Mouse (Mus musculus): ENCODE results near the gene Unc13d. TPM values are rescaled to one million over a fixed set of nuclear protein-coding genes. Genes with fewer than 3 reads are reported as not detected.
"Not testable (repeated sequence)": the region's sequence is repeated elsewhere in the genome, so short reads cannot be mapped to it uniquely, and the experiment has no call there.

The Unc13d gene
- polyA plus RNA-seq, 1 experiment from 2014 or later = 7.2 TPM

GRCm38 (mm10) chr11:116096213-116097108 lies 18.7 kb upstream of the Unc13d start:
- Histone ChIP-seq H3K4me1 (peaks cover 41% of the 10 kb centered on the region), H3K4me3 (no peak overlapping the region), H3K27me3 (ENCODE audit: insufficient read depth, poor library complexity, severe bottlenecking) (no peaks in the 10 kb centered on the region), H3K27ac (no peak overlapping the region), H3K36me3 (0 out of 2 replicates have a peak, but pooled peaks cover 3% of the 10 kb centered on the region), H3K9me3 (no peaks in the 10 kb centered on the region)
- no peak for DNase-seq (ENCODE audit: low spot score)
- WGBS = 87% methylated on average over 5 of the region's 5 CpGs

- H3K4me3 ChIP-seq = no peak overlapping the region
- H3K27me3 ChIP-seq (ENCODE audit: insufficient read depth, poor library complexity, severe bottlenecking) = no peaks in the 10 kb centered on the region
- H3K4me1 ChIP-seq = peaks cover 32% of the 10 kb centered on the region
- no peak for DNase-seq (ENCODE audit: low spot score)
- WGBS = 58% methylated on average over 3 of the region's 3 CpGs
- H3K36me3 ChIP-seq = 0 out of 2 replicates have a peak, but pooled peaks cover 3% of the 10 kb centered on the region
- H3K9me3 ChIP-seq = no peaks in the 10 kb centered on the region
- H3K27ac ChIP-seq = 0 out of 2 replicates have a peak overlapping the region, but pooled peaks have one; percentile 26
Measured at GRCm38 (mm10) chr11:116095573-116095972, 17.8 kb upstream of the Unc13d start.

- H3K27me3 ChIP-seq (ENCODE audit: insufficient read depth, poor library complexity, severe bottlenecking) = no peaks in the 10 kb centered on the region
- H3K9me3 ChIP-seq = no peaks in the 10 kb centered on the region
- peak overlapping the region; percentile 16; the same call in 1 of the 2 replicates for H3K4me3 ChIP-seq
- peak; percentile 76 for DNase-seq (ENCODE audit: low spot score)
- 0 out of 2 replicates have a peak, but pooled peaks cover 3% of the 10 kb centered on the region for H3K36me3 ChIP-seq
- peaks cover 16% of the 10 kb centered on the region for H3K4me1 ChIP-seq
- H3K27ac ChIP-seq = peak overlapping the region; percentile 83
- 24% methylated on average over 16 of the region's 16 CpGs for WGBS
Measured at GRCm38 (mm10) chr11:116093771-116094565, 16.2 kb upstream of the Unc13d start.

- not testable (repeated sequence) for H3K27me3 ChIP-seq (ENCODE audit: insufficient read depth, poor library complexity, severe bottlenecking); H3K36me3 ChIP-seq; DNase-seq (ENCODE audit: low spot score); H3K4me3 ChIP-seq; H3K9me3 ChIP-seq; H3K27ac ChIP-seq
- WGBS = 90% methylated on average over 6 of the region's 6 CpGs
- H3K4me1 ChIP-seq = peaks cover 20% of the 10 kb centered on the region
Measured at GRCm38 (mm10) chr11:116092959-116093358, 15.2 kb upstream of the Unc13d start.

- no peaks in the 10 kb centered on the region for H3K27me3 ChIP-seq (ENCODE audit: insufficient read depth, poor library complexity, severe bottlenecking)
- no peak overlapping the region for H3K4me3 ChIP-seq
- peak overlapping the region; percentile 17; the same call in 1 of the 2 replicates for H3K27ac ChIP-seq
- no peaks in the 10 kb centered on the region for H3K9me3 ChIP-seq
- 0 out of 2 replicates have a peak, but pooled peaks cover under 1% of the 10 kb centered on the region for H3K36me3 ChIP-seq
- H3K4me1 ChIP-seq = peaks cover 26% of the 10 kb centered on the region
- 87% methylated on average over 6 of the region's 6 CpGs for WGBS
- DNase-seq (ENCODE audit: low spot score) = no peak
Measured at GRCm38 (mm10) chr11:116091591-116091990, 13.8 kb upstream of the Unc13d start.

GRCm38 (mm10) chr11:116089545-116089944 lies 11.8 kb upstream of the Unc13d start:
- WGBS = 89% methylated on average over 6 of the region's 6 CpGs

GRCm38 (mm10) chr11:116088741-116089394 lies 11.1 kb upstream of the Unc13d start:
- 62% methylated on average over 11 of the region's 11 CpGs for whole genome bisulfite sequencing
- Histone ChIP-seq H3K4me1 (peaks cover 37% of the 10 kb centered on the region), H3K27me3 (ENCODE audit: insufficient read depth, poor library complexity, severe bottlenecking) (no peaks in the 10 kb centered on the region), H3K36me3 (peaks cover 13% of the 10 kb centered on the region), H3K4me3 (no peak overlapping the region), H3K9me3 (no peaks in the 10 kb centered on the region), H3K27ac (peak overlapping the region; percentile 88; the same call in 1 of the 2 replicates)
- DNase-seq (ENCODE audit: low spot score) = no peak

More at GRCm38 (mm10) chr11:116089545-116089944, 11.8 kb upstream of the Unc13d start:
- H3K4me3 ChIP-seq = no peak overlapping the region
- no peaks in the 10 kb centered on the region for H3K27me3 ChIP-seq (ENCODE audit: insufficient read depth, poor library complexity, severe bottlenecking)
- no peaks in the 10 kb centered on the region for H3K9me3 ChIP-seq
- H3K4me1 ChIP-seq = peaks cover 41% of the 10 kb centered on the region
- H3K27ac ChIP-seq = no peak overlapping the region
- peaks cover 7% of the 10 kb centered on the region; the same call in 1 of the 2 replicates for H3K36me3 ChIP-seq
- DNase-seq (ENCODE audit: low spot score) = no peak

- Histone ChIP-seq H3K4me3 (no peak overlapping the region; the same call in 1 of the 2 replicates), H3K36me3 (peaks cover 19% of the 10 kb centered on the region), H3K9me3 (no peaks in the 10 kb centered on the region), H3K27me3 (ENCODE audit: insufficient read depth, poor library complexity, severe bottlenecking) (no peaks in the 10 kb centered on the region), H3K27ac (peak overlapping the region; percentile 88; the same call in 1 of the 2 replicates), H3K4me1 (peaks cover 33% of the 10 kb centered on the region)
- 79% methylated on average over 8 of the region's 8 CpGs for WGBS
- DNase-seq (ENCODE audit: low spot score) = no peak
Measured at GRCm38 (mm10) chr11:116088188-116088587, 10.4 kb upstream of the Unc13d start.

GRCm38 (mm10) chr11:116087194-116088130 lies 9.7 kb upstream of the Unc13d start:
- DNase-seq (ENCODE audit: low spot score) = peak; percentile 96
- H3K4me1 ChIP-seq = peaks cover 33% of the 10 kb centered on the region
- H3K9me3 ChIP-seq = no peaks in the 10 kb centered on the region
- peak overlapping the region; percentile 88 for H3K27ac ChIP-seq
- whole genome bisulfite sequencing = 5% methylated on average over 31 of the region's 31 CpGs
- no peaks in the 10 kb centered on the region for H3K27me3 ChIP-seq (ENCODE audit: insufficient read depth, poor library complexity, severe bottlenecking)
- H3K36me3 ChIP-seq = peaks cover 25% of the 10 kb centered on the region
- H3K4me3 ChIP-seq = peak overlapping the region; percentile 63

GRCm38 (mm10) chr11:116086258-116087193 lies 8.8 kb upstream of the Unc13d start, which contains the start of gene Wbp2:
Gene Wbp2 (minus strand): TSS chr11:116086995.
- DNase-seq (ENCODE audit: low spot score) = peak; percentile 100
- H3K27me3 ChIP-seq (ENCODE audit: insufficient read depth, poor library complexity, severe bottlenecking) = no peaks in the 10 kb centered on the region
- H3K9me3 ChIP-seq = no peaks in the 10 kb centered on the region
- H3K36me3 ChIP-seq = peaks cover 35% of the 10 kb centered on the region
- WGBS = 7% methylated on average over 38 of the region's 43 CpGs
- peak within 1 kb of the TSS; percentile 88 for H3K27ac ChIP-seq
- peak within 1 kb of the TSS; percentile 63 for H3K4me3 ChIP-seq
- peaks cover 31% of the 10 kb centered on the region for H3K4me1 ChIP-seq

- Histone ChIP-seq H3K9me3 (no peaks in the 10 kb centered on the region), H3K27me3 (ENCODE audit: insufficient read depth, poor library complexity, severe bottlenecking) (no peaks in the 10 kb centered on the region), H3K36me3 (peaks cover 58% of the 10 kb centered on the region), H3K4me1 (peaks cover 43% of the 10 kb centered on the region), H3K4me3 (no peak overlapping the region), H3K27ac (no peak overlapping the region)
- no peak for DNase-seq (ENCODE audit: low spot score)
- WGBS = 88% methylated on average over 6 of the region's 6 CpGs
Measured at GRCm38 (mm10) chr11:116084166-116084565, 6.4 kb upstream of the Unc13d start.

Data from heart, embryonic 10.5 days (tissue).